Mouse (Mus musculus): Measurements from ENCODE around the gene 2610507B11Rik.

GRCm38 (mm10) chr11:78294585-78294984 is 33.0 kb downstream of the 2610507B11Rik start:
- TF ChIP-seq CTCF (IDR thresholded peaks at IDR 0.05; ENCODE audit: borderline replicate concordance, control insufficient read depth, extremely low read depth, insufficient read depth, low read length, poor library complexity) = no peak
- TF ChIP-seq POLR2A (IDR thresholded peaks at IDR 0.05; ENCODE audit: control insufficient read depth, extremely low read depth, insufficient read depth, low read length, poor library complexity) = no peak
